Mouse (Mus musculus) retina, postnatal 1 day (tissue): Measurements from ENCODE around the gene Mnd1.
A peak's percentile ranks its signal among the peaks of the same experiment; 100 is the strongest.

Experiments
- DNase-seq: peaks from one replicate; pipeline ENCODE4 v3.0.0-alpha.2; 2012

Mnd1 gene

DNA sequence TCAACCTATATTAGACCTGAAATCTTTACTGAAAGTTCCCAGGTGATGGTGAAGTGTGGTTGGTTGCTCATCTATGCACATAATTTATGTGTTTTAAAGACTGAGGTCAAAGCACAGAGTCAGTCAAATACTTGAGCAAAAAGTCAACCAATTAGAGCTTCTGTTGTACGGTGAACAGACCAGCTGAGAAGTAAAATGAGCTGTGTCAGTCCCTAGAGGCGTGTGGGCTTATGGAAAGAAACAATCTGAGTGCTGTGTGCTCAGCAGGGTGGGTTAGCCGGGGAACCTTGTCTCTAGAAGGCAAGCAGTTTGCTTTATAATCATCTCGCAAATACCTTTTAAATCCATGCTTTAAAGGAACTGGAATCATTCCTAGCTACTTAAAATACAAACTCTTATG, 1.4 kb upstream of the Mnd1 start:
- DNase-seq, result no peak

DNA sequence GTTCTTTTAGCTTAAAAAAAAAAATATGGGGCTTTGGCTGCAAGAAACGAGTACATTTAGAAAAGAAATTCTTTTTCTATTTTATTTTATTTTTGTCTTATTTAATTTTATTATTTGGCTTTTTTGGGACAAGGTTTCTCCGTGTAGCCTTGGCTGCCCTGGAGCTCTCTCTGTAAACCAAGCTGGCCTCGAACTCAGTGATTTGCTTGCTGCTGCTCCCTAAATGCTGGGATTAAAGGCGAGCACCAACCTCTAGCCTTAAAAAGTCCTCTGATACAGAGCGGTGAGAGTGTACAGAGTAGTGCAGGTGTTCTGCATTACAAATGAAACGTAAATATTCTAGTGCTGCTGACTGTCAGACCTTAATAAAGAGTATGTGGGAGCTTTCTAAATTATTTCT, 519 bp upstream of the Mnd1 start:
- DNase-seq, result no peak

DNA sequence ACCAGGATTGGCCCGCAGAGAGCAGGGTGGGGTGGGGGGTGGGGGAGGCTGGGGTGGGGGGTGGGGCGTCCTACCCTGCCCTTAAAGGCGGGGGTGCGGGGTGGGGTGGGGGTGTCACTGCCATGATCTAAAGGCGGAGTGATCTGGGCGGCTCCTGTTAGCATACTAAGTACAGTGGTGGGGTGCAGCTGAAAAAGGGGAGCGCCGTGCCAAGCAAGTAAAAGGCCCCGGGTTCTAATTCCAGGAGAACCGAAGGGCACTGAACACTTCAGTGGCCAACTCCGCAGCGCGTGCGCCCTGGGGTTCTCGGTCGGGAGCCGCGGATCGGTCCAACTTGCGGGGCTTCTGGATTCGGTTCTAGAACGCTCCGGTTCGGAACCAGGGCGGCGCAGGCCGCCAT, 440 bp downstream of the Mnd1 start:
- no peak for DNase-seq

DNA sequence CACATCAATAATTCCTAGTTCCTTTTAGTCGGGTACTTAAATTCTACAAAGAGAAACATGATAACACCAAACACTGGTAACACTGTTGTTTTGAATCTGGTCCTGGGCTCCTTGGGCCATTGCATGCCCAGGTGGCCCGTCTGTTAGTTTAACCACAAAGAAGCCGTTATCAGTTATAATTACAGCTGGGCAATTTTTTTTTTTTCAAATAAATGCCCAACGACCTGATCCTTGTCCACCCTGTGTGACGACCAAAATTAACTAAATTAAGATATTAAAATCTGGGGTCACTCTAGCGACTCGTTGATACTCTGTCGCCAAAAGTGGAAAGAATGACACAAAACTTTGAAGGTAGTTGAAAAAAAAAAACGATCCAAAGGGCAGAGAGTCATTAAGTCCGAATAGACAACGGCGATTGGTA, 855 bp downstream of the Mnd1 start:
- no peak for DNase-seq

DNA sequence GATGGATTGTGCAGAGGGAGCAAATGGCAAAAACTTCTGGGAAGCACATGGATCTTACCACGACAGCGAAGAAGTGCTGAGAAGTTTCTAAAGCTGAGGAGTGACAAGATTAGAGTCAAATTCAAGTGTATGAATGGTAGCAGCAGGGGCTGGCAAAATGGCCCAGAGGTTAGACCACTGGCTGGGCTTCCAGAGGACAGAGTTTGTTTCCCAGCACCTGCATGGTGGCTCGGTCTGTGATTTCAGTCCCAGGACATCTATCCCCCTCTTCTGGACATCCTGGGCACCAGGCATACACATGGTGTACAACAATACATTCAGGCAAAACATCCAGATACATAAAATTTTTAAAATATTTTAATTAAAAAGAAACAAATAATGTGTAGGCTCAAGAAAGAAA, 5.8 kb downstream of the Mnd1 start:
- DNase-seq, result no peak

DNA sequence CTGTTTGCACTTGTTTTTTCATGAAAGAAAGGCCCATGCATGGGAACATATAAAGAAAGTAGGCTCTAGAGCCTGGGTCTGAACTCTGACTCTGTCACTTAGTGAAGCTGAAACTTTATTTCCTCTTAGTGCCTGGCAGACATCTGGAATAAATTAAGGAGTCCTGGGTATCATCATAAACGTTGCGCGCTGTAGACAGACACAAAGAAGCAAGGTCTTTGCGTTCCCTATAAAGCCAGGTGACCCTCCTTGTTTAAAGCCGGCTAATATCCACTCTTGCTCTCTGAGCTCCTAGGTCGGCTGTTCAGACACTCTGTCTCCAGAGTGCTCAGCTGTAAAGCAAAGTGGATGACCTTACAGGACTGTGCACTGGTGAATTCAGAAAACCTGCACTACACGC, 14.6 kb downstream of the Mnd1 start:
- no peak for DNase-seq

DNA sequence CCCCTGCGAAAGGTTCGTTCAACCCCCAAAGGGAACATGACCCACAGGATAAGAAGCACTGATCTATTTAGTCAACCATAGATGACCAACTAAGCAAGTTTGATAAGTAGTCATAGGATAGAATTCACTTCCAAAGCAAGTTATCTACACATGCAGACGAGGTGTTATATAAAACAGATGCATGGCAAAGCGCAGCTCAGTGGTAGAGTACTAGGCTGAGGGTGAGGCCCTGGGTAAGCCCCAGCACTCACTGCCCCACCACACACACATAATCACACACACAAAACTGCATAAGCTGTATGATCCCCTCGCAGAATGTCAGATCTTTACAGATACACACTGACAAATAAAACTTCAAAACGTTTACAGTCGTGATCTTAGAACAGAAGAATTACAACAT, 19.1 kb downstream of the Mnd1 start:
- DNase-seq, result no peak

DNA sequence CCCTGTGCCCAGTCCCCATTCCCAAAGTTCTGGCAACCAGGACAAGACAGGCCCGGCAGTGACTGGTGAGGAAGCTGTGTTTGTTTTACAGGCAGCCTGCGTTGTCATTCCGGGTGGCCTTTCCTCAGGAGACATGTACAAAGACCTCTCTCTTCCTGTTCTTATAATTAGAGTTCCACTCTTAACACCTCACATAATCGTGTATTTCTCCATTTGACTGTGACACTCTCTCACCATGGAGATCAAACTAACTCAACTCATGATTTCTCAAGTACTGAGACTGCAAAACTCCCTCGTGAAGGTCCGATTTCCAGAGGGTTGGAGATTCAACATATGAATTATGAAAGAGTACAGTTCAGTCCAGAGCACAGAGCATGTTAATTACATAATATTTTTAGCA, 19.7 kb downstream of the Mnd1 start:
- no peak for DNase-seq

DNA sequence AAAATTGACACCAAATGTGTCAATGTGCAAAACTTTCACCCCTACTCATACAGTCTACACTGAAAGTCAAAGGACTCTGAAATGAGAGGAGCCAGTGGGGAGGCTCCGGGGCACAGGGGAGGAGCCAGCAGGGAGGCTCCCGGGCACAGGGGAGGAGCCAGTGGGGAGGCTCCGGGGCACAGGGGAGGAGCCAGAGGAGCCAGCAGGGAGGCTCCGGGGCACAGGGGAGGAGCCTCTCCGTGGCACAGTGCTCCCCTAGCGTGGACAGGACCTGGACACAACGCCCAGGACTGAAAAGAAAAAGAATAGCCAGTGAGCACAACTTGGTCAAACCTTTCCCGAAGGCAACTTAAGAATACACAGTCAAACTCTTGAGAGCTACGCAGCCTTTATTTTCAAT, 20.2 kb downstream of the Mnd1 start:
- DNase-seq, result peak; percentile 26

DNA sequence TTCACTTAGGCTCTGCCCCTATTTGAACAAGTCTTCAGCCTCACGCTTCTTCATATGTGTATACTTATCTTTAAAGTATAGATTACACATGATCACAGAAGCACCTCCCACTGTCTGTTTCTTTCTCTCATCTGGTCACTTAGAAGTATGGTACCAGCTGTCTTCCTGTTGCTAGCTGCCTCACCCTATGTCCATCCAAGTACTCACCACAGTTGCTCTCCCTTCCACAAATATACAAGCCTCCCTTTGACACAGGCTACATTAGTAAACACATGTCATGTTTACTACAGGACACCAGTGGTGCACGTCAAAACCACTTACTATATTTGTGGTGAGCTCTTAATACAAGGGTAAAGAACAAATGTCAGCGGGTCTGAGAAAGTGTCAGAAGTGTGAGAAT, 24.2 kb downstream of the Mnd1 start:
- no peak for DNase-seq

DNA sequence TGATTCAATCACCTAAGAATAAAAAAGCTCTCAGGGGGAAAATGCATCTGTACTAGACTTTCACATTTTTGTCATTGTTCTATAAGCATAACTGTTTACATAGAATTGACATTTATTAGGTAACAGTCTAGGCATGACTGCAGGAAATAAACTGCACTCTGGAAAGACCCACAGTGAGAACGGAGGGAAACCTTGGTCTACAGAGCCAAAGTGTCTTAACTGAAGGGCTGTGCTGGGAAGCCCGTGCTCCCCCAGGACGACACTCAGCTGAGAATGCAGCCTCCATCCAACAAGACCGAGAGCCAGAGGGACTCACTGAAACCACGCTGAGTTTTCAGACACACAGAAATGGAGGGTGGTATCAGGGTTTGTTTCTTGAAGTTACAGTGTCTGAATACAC, 24.8 kb downstream of the Mnd1 start:
- DNase-seq, result no peak

DNA sequence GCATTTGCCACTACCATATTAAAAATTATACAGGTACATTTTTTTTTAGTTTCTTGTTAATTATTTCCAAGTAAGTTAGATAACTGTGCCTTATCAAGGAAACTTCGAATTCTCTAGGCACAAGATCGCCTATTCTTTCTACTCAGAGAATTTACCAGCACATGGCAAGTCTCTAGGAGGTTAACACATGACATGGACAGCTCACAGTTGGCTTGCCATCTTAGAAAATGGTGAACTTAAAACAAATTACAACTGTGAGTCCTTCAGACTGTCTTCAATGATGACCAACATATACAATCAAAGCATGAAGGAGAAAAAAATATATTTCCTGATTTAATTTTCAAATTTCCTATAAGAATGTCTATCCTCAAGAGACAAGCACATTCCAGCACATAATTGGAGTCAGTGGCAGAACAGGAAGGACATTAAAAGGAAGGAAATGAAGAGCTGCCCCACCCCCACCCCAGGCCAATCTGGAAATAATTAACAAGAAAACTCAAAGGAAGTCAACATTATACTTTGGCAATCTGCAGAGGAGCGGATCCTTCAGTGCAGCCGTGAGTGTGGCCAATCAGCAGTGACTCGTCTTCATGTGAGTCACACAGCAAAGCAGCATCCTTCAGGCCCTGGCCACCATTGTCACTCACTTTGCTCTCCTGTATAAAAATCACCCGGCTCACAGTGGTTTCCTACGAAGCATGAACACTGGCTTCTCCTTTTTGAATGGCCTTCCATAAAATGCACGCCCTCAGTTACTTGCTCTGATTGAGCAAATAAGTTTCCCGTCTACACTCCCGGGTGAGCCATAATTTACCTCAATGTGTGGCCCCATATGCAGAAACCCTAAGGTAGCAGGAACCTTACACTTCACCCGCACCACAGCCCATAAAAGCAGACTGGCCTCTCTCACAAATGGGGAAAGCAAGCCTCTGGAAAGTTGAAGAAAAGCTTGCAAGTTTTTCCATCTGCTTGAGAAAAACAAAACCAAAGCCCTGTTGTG, 26.4 kb downstream of the Mnd1 start:
- no peak for DNase-seq

DNA sequence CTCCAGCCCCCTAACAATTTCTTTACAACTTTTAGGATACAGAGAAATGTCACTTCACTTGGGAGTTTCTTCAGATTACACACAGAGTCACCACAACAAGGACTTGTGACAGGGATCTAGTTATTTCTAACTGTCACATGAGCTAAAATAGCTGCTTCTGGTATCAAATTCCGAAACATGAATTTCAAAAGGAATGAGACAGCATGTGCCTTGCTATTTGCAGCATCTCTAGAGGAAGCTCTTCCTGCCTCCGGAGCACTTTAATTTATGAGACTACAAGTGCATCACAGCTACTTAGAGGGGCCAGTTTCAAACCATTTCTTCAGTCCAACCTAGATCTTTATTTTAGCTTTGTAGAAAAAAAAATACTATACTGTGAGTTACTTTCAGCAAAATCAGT, 28.2 kb downstream of the Mnd1 start:
- DNase-seq, result no peak

DNA sequence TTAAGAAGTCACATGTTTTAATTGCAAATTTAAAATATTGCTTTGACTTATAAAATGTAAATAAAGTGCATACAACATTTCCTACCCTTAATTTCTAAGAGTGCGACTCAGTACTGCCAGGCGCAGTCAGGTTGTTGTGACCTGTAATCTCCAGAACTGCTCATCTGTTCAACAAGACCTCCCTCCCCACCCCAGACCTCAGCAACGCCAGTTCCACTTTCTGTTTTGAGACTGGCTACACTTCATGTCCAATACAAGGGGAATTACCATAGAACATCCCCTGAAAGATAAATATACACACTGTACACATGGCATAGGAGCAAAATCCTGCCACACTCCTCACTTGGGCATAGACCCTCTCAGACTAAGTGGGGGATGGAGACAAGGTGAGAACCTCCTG, 28.9 kb downstream of the Mnd1 start:
- DNase-seq, result no peak

DNA sequence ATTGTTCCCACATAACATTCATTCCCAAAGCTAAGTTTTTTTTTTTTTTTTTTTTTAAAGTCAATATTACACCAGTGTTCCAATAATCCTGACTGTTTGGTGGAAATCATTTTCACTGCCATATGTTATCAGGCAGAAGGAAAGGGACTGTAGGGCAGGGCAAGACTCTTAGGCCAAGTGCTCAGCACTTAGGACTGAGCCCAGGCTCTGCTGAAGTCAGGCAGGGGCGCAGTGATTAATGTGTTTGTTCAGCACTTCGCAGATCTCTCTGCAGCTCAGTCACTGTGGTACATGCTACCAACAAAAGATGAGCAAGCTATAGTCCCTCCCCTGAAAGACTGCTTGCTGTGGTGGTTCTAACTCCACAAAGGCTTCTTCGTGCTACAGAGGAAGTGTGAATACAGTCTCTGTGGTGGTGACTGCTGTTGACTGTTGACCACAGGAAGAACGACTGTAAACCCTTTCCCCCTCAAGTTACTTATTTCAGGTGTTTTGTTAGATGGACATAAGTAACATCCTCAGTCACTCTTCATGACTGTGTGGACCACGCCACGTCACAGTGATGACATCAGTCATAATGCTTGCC, 29.8 kb downstream of the Mnd1 start:
- DNase-seq, result no peak

DNA sequence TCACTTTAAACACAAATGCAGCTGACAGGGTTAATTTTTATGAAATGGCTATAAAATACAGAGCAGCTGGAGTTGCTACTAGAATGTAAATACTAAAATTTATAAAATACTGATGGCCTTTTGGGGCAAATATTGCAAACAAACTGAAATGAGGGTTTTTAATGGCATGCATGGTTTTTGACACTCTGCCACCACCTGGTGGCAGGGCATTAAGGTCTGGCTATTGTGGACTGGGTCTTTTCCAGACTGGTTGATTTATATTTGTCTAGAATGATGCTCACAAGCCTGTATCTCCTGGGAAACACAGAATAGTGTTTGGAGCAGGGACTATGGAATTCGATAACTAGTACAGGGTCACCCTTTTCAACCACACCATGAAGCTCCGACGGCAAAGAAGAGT, 32.1 kb downstream of the Mnd1 start:
- DNase-seq, result peak; percentile 26

DNA sequence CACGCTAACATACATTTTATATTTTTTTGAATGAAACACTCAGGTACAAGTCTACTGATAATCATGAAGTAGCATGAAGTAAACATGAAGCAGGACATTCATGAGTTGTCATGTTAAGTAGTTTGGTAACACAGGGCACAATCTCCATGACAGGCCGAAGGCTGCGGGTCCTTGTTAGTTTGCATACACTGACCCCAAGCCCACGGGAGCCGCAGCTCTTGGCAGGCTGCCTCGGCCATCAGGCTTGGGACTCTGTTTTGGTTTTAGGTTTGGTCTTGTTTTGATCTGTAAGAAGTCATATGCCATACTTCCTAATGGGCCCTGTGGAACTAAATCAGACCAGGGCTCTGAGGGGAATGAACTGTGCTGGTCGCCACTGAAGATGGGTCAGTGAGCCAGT, 36.9 kb downstream of the Mnd1 start:
- DNase-seq, result no peak

DNA sequence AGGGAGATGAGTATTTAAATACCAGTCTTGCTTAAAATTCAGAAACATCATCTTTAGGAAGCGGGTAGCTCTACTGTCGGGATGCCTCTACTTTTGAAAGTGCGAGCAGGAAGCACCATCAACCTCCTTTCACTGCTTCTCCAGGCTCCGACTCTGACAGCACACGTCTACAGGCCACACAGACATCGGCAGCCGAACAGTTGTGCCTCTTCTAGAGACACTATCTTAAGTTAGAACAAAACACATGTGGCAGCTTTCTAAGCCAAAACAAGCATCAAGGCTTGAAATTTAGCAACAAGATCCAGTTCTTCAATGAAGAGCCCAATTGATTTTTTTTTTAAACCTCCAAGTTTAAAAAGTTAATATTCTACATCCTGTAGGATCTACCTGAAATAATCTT, 37.4 kb downstream of the Mnd1 start:
- no peak for DNase-seq

DNA sequence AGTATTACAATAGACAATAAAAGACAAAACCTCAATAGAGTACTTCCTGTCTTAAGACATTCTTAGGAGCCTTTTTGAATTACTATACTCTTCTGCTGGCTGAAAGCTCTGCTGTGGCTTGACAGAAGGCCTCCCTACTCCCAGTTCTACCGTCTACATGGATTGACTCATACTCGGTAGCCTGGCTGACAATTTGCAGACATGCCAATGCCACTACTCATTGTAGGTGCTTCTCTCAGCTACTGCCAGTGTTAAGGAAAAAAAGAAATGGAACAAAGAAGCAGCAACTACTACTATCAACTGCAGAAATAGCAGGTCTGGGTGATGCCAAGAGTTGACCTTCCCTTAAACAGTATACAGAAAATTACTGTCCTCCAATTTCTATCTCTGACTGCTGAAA, 47.0 kb downstream of the Mnd1 start:
- no peak for DNase-seq

DNA sequence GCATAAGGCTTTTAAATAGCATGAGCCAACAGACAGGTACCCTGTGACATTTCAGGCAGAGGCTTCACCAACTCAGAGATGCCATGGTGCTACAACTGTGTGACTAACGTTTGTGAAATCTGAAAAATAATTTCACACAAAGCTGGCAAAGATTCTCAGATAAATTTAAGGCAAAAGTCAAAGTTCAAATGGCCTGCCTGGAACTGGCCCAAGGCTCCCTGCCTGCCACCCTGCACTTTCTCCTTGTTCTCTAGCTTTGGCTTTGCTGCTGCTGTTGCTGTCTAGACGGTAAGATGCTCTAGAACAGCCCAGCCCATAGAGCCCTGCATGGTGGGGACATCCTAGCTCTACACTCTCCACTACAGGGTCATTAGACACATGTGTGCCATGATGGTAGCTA, 49.5 kb downstream of the Mnd1 start:
- no peak for DNase-seq

DNA sequence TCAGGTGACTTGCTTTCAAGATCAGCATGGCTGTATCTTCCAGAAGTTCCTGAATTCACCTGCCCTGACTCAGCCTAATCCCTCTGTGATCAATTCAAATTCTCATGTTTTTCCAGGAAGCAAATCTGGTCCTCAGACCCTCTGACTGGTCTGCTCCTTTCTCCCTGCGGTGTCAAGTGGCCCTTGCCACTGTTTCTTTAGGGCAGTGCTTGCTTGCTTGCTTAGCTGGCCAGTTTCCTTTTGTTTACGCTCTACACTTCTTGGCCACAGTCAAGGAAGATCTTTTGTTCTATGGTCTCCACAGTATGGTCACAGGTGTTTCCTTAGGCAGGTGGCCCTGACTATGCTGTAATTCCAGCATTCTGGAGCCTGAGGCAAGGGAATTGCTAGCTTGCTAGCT, 52.0 kb downstream of the Mnd1 start:
- no peak for DNase-seq

DNA sequence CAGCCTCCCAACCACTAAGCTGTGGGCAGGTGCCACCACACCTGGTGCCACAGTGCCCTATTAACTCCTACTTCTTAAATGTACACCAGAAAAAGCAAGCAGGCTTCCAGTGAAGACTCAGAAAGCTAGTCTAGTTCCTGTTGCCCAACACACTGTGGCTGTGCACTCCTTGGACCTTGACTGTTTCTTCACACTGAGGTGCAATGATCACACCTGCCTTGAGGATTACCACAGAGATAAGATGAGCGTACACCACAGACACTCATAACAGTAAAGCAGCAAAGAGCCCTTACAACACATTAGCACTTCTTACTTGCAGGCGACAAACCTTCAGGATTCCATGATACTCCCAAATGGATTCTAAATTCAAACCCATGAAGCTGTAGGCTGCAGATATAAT, 62.7 kb downstream of the Mnd1 start:
- DNase-seq, result no peak

DNA sequence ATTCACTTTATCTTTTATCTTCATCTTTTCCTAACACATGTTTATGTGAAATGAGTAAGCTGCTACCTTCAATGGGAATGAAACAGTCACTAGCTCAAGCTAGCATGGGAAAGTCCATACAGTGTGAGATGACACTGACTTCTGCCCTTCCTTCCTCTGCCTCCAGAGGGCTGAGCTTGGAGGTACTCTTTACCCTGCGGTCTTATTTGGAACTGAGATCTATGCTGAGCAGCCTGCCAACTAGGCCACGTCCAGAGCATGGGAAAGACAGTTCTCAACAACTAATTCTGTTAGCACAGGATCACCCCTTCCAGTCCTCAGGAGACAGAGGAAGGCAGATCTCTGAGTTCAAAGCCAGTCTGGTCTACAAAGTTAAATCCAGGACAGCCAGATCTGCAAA, 64.6 kb downstream of the Mnd1 start:
- peak; percentile 8 for DNase-seq

DNA sequence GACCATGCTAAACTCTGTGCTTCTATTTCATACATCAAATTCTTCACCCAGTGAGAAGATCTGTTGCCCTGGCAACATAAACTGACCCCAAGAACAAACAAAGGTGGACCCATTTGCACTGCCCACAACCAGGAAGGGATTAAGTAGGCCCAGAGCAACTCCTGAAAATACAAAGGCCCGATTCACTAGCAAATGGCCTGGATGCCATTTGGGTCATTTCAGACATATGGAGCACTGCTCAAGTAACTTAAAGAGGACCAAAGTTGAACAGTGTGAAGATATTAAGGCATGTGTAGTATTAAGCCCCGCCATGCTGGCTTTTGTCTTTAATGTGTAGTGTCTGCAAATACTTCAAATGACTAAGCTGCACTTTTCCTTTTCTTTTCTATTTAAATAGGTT, 68.7 kb downstream of the Mnd1 start:
- peak; percentile 37 for DNase-seq

DNA sequence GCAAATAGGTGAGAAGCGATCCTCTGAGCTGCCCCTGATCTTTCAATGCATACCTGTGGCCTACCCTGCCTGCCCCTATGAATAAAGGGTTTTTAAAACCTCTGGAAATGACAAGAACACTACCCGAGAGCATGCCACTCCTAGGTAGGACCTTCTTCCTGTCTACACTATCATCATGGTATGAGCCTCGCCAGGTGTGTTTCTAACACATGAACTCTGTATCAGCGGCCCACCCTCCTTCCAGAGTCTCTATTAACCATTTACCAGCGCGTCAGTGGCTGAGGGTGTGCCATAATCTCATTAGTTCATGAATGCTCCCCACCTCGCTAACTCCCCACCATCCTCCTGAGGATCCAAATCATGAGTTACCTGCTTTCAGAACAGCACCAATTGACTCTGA, 69.2 kb downstream of the Mnd1 start:
- no peak for DNase-seq
